Mouse (Mus musculus) bone marrow, adult 2 months (tissue): ENCODE results near the gene Gskip. TPM values are rescaled to one million over a fixed set of nuclear protein-coding genes. Genes with fewer than 3 reads are reported as not detected.

ENCODE experiments used
- H3K27ac ChIP-seq: fragments of 200-500 bp; 2 replicates; pipeline ENCODE4 v1.5.1; 2012; ENCODE audit warnings: low read depth, mild to moderate bottlenecking, control low read depth, inconsistent platforms, low read length; ENCODE audit not compliant: control insufficient read depth, poor library complexity, insufficient read depth
- H3K4me1 ChIP-seq: fragments of 200-500 bp; 2 replicates; pipeline ENCODE4 v1.6.1; 2011; ENCODE audit warnings: low read length; ENCODE audit not compliant: control insufficient read depth, insufficient read depth
- H3K4me3 ChIP-seq: fragments of 200-500 bp; replicated peaks from 2 replicates; pipeline ENCODE3; 2011; ENCODE audit warnings: mild to moderate bottlenecking, low read depth, low read length, control low read depth; ENCODE audit not compliant: control insufficient read depth
- CTCF ChIP-seq: fragments of 200-500 bp; IDR thresholded peaks from 2 replicates; pipeline ENCODE4 v1.5.1; 2011; ENCODE audit warnings: low read length, control low read depth; ENCODE audit not compliant: control insufficient read depth, insufficient read depth
- POLR2A ChIP-seq: fragments of 200-500 bp; IDR thresholded peaks from 2 replicates; pipeline ENCODE4 v1.6.1; 2011; ENCODE audit warnings: low read depth, mild to moderate bottlenecking, control low read depth, low read length, borderline replicate concordance; ENCODE audit not compliant: control insufficient read depth
- WGBS: fragments of 180-500 bp; shearing (Covaris S2); methylation state at CpG from one replicate; pipeline ENCODE4 v1.1.7; 2018; 5-methylcytosine and 5-hydroxymethylcytosine counted together
- polyA plus RNA-seq: library from polyadenylated mRNA; stranded (reverse); fragments of >200 nt; gene quantifications from 2 replicates; pipeline ENCODE4 v1.2.4, GENCODE M21; 2011; ENCODE audit warnings: low replicate concordance; ENCODE audit not compliant: missing spikeins, insufficient read depth, insufficient read length

The Gskip gene
- polyA plus RNA-seq, 1 experiment: 7.9 TPM

- Histone ChIP-seq H3K27ac (no peak overlapping the region), H3K4me1 (no peaks in the 10 kb centered on the region; the same call in 1 of the 2 replicates), H3K4me3 (no peak overlapping the region)
- WGBS: 82% methylated on average over 5 of the region's 5 CpGs
- TF ChIP-seq CTCF (no peak), POLR2A (no peak)
These were observed 63.5 kb downstream of the Gskip start for GRCm38 (mm10) chr12:105748114-105748513.

Other genes starting within 250 kb of the Gskip start
- not detected in 2 replicates for gene D430019H16Rik, start 231.0 kb upstream of the Gskip start, polyA plus RNA-seq
- 0.52 TPM in 1 of 2 replicates, not detected in the other for gene Bdkrb2, start 121.6 kb upstream of the Gskip start, polyA plus RNA-seq
- not detected in 2 replicates for gene Bdkrb1, start 81.7 kb upstream of the Gskip start, polyA plus RNA-seq
- 10.9 and 21.4 TPM in 2 replicates for gene Atg2b, start 382 bp downstream of the Gskip start, polyA plus RNA-seq
- 0.80 TPM in 1 of 2 replicates, not detected in the other for gene Ak7, start 21.1 kb downstream of the Gskip start, polyA plus RNA-seq
- 37.7 and 61.7 TPM in 2 replicates for gene Papola, start 99.9 kb downstream of the Gskip start, polyA plus RNA-seq